In the genomic region with DNA sequence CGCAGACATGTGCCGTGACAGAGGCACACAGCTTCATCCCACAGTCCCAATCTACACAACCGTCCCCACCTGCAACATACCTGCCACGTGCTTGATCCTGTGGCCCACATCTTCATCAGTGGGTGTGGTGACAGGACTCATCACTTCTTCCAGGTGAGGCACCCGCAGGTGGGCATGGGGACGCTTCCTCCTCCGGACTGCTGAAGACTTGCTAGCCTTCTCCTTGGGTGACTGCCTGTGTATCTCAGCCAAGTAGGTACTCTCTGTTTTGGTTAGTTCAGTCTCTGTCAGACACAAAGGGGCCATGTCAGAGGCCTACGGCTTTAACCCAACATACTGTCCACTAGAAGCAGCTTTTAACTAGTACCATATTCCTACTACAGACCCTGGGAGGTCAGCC, we compare ENCODE assay signal across 34 mouse cellular contexts. TPM values are rescaled to one million over a fixed set of nuclear protein-coding genes. Genes with fewer than 3 reads are reported as not detected.
"Had no signal": no experiment of that assay in that cellular context is flagged by ENCODE, and none has a peak within 500 bp of the region (broad histone marks: within the 10 kb centered on the region; RNA-seq: fewer than 3 reads in every experiment).

No protein-coding gene starts in this region.

- H3K4me1 ChIP-seq: heart, embryonic 10.5 days; heart, embryonic 13.5 days; heart, embryonic 15.5 days; hindbrain, embryonic 10.5 days; hindbrain, embryonic 12.5 days; hindbrain, embryonic 13.5 days; hindbrain, embryonic 15.5 days; intestine, embryonic 15.5 days had no signal

- H3K27me3 ChIP-seq: heart, embryonic 13.5 days; heart, embryonic 15.5 days; hindbrain, embryonic 12.5 days; hindbrain, embryonic 13.5 days; hindbrain, embryonic 15.5 days; intestine, embryonic 15.5 days; kidney, embryonic 15.5 days had no signal

- H3K27ac ChIP-seq: heart, embryonic 10.5 days; heart, embryonic 13.5 days; heart, embryonic 15.5 days; hindbrain, embryonic 10.5 days; hindbrain, embryonic 12.5 days; hindbrain, embryonic 13.5 days; hindbrain, embryonic 14.5 days; hindbrain, embryonic 15.5 days; hindbrain, postnatal 0 days; intestine, embryonic 15.5 days; kidney, embryonic 15.5 days; kidney, postnatal 0 days; layer of hippocampus, adult 2 months had no signal

- H3K9me3 ChIP-seq: heart, embryonic 10.5 days; heart, embryonic 13.5 days; heart, embryonic 15.5 days; hindbrain, embryonic 10.5 days; hindbrain, embryonic 12.5 days; hindbrain, embryonic 13.5 days; hindbrain, embryonic 15.5 days; intestine, embryonic 15.5 days; kidney, embryonic 15.5 days had no signal

- H3K4me2 ChIP-seq: heart, embryonic 11.5 days; heart, embryonic 13.5 days; heart, embryonic 15.5 days; hindbrain, embryonic 12.5 days; hindbrain, embryonic 13.5 days; hindbrain, embryonic 14.5 days; hindbrain, embryonic 15.5 days; intestine, embryonic 15.5 days; kidney, embryonic 15.5 days had no signal

- DNase-seq: heart, postnatal 10 days; heart, postnatal 14 days; heart, postnatal 36 days; heart, postnatal 4 days; kidney, adult 11 months; kidney, adult 18-20 months; kidney, adult 2 months; kidney, adult 8-10 months; kidney, adult 9 months; kidney, postnatal 10 days; kidney, postnatal 14 days; kidney, postnatal 25 days; kidney, postnatal 36 days; kidney, postnatal 4 days; layer of hippocampus, adult 9-11 months; layer of hippocampus, postnatal 36 days had no signal

- ATAC-seq: hindbrain, embryonic 16.5 days; hindbrain, postnatal 0 days; inflammation-experienced regulatory T-cells, adult 6 months; intestine, embryonic 15.5 days; intestine, embryonic 16.5 days; intestine, postnatal 0 days had no signal

- H3K4me3 ChIP-seq: heart, embryonic 10.5 days; heart, embryonic 13.5 days; heart, embryonic 15.5 days; hindbrain, embryonic 10.5 days; hindbrain, embryonic 12.5 days; hindbrain, embryonic 13.5 days; hindbrain, embryonic 15.5 days; intestine, embryonic 15.5 days; kidney, embryonic 15.5 days; layer of hippocampus, adult 2 months had no signal

- H3K9ac ChIP-seq: heart, embryonic 13.5 days; heart, embryonic 15.5 days; hindbrain, embryonic 12.5 days; hindbrain, embryonic 13.5 days; hindbrain, embryonic 14.5 days; hindbrain, embryonic 15.5 days; intestine, embryonic 15.5 days; kidney, embryonic 15.5 days had no signal

RNA-seq across cellular contexts. Expression of a gene that starts 35.2 kb away (rescaled TPM):
- polyA plus RNA-seq: inflammation-experienced regulatory T-cells, adult 6 months had no signal
